In the genomic region with DNA sequence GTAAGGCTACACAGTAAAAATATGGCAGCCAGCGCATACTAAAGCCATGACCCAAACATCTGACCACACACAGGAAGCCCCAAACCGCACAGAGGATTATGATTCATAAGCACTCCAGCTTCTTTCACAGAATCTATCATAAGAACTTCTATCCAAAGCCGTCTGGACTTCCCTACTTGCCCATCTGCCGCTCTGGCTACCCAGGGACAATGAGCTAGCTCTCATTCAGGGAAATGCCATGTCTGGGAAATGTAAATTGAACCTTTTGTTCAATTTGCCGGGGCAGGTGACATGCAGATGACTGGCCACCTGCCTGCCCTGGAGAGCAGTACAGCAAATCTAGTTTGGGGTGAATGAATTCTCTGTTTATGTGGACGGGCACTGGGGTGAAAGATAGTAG, we compare ENCODE assay signal across 14 mouse cellular contexts.
DNase-seq lines count a peak whose midpoint lies in the region; ATAC-seq and TF ChIP-seq lines count a peak whose summit lies in the region.
"Had no signal": no experiment of that assay in that cellular context is flagged by ENCODE, and none has a peak within 500 bp of the region (broad histone marks: within the 10 kb centered on the region; RNA-seq: fewer than 3 reads in every experiment).

No protein-coding gene starts in this region.

- no peaks in the 10 kb centered on the region for H3K36me3 ChIP-seq in stomach, postnatal 0 days (ENCODE audit: control insufficient read depth, insufficient read depth, low read length)
- H3K36me3 ChIP-seq: G1E; hindbrain, embryonic 10.5 days; kidney, embryonic 15.5 days; liver, embryonic 13.5 days had no signal

- TF ChIP-seq CTCF in stomach, postnatal 0 days (IDR thresholded peaks at IDR 0.05; ENCODE audit: low read depth) = no peak

- H3K27me3 ChIP-seq in stomach, postnatal 0 days (ENCODE audit: control insufficient read depth, insufficient read depth, low read length) = no peaks in the 10 kb centered on the region
- H3K27me3 ChIP-seq: kidney, embryonic 15.5 days; liver, embryonic 13.5 days had no signal

- no peak overlapping the region for H3K4me3 ChIP-seq in stomach, postnatal 0 days (ENCODE audit: low read depth, low read length)
- H3K4me3 ChIP-seq: hindbrain, embryonic 10.5 days; kidney, embryonic 15.5 days; liver, embryonic 13.5 days had no signal

- no peak overlapping the region for H3K9ac ChIP-seq in stomach, postnatal 0 days (ENCODE audit: low read length)
- H3K9ac ChIP-seq: kidney, embryonic 15.5 days; liver, embryonic 13.5 days had no signal

- H3K4me2 ChIP-seq in stomach, postnatal 0 days (replicated peaks; ENCODE audit: low read depth) = no peak overlapping the region
- H3K4me2 ChIP-seq: kidney, embryonic 15.5 days; liver, embryonic 13.5 days had no signal

- H3K9me3 ChIP-seq in stomach, postnatal 0 days (ENCODE audit: control insufficient read depth, low read length) = no peaks in the 10 kb centered on the region
- H3K9me3 ChIP-seq: G1E; hindbrain, embryonic 10.5 days; kidney, embryonic 15.5 days; liver, embryonic 13.5 days had no signal

- peak; percentile 69 for ATAC-seq in megakaryocyte progenitor cell, adult 5-6 weeks (replicated peaks; ENCODE audit: poor library complexity)
- no peak for ATAC-seq in stomach, postnatal 0 days (ENCODE audit: low FRiP score, low TSS enrichment)

- H3K4me1 ChIP-seq in stomach, postnatal 0 days (replicated peaks; ENCODE audit: control insufficient read depth, insufficient read depth) = peaks cover 14% of the 10 kb centered on the region

- peak; percentile 86 for DNase-seq in heart, adult 11 months
- no peak for DNase-seq in heart, adult 9 months (ENCODE audit: low spot score in 2 of 2)
- DNase-seq in A20 (ENCODE audit: low read depth, low spot score) = peak; percentile 69
- peak; percentile 51 for DNase-seq in ZHBTc4 (ENCODE audit: low read depth, low spot score)
- no peak for DNase-seq in kidney, postnatal 25 days
- DNase-seq in right cerebral cortex, postnatal 36 days (ENCODE audit: low spot score in 2 of 2) = no peak
- DNase-seq in stomach, postnatal 0 days (ENCODE audit: low spot score) = no peak
- DNase-seq: cerebellum, postnatal 14 days; layer of hippocampus, postnatal 36 days; liver, embryonic 13.5 days had no signal

- H3K27ac ChIP-seq in stomach, postnatal 0 days (replicated peaks) = no peak overlapping the region
- H3K27ac ChIP-seq: kidney, embryonic 15.5 days; liver, embryonic 13.5 days had no signal

- TF ChIP-seq EP300 in stomach, postnatal 0 days (optimal IDR thresholded peaks at IDR 0.05) = no peak

- 59% methylated on average over 6 of the region's 6 CpGs for WGBS in stomach, postnatal 0 days

Comparison
In these comparisons a context has a peak if more than half of its experiments do, and no peak if none do; other contexts are left out.
1. DNase-seq: peak in heart, adult 11 months (single experiment), A20 (single experiment) and ZHBTc4 (single experiment); none in heart, adult 9 months (0 of 2), kidney, postnatal 25 days (0 of 2), right cerebral cortex, postnatal 36 days (0 of 2) and stomach, postnatal 0 days (single experiment).